Mouse (Mus musculus) heart, postnatal 0 days (tissue): ENCODE results near the gene Pafah1b1.

ENCODE experiments used
- CTCF ChIP-seq: IDR thresholded peaks from 2 replicates; pipeline ENCODE4 v1.5.1; 2016; ENCODE audit warnings: antibody characterized with exemption, control low read depth, low read depth
- EP300 ChIP-seq: IDR thresholded peaks from 2 replicates; pipeline ENCODE4 v1.6.1; 2016; ENCODE audit warnings: antibody characterized with exemption, low read depth

DNA sequence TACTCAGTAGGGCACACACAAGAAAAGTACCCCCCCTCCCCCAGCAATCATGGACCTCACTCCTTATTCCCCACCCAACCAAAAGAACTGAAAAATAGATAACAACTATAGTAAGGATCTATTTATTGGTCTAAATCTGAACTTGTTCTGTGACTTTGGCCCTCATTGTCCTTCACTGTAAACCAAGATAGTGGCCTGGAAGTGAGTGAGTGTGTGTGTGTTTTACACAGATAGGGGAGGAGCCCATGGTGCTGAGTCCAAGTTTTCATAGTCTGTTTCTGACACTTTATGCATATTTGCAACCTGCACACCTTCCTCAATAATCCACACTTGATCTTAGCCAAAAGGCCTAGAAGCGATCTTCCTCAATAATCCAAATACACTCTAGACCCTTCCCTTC lies 75.8 kb downstream of the Pafah1b1 start:
- TF ChIP-seq EP300 (no peak), CTCF (no peak)
